ENCODE assay signal across 8 mouse cellular contexts in genomic region chr4:33924234-33924888, GRCm38 (mm10). TPM values are rescaled to one million over a fixed set of nuclear protein-coding genes. Genes with fewer than 3 reads are reported as not detected.
A peak's percentile ranks its signal among the peaks of the same experiment; 100 is the strongest.
DNase-seq lines count a peak whose midpoint lies in the region; ATAC-seq and TF ChIP-seq lines count a peak whose summit lies in the region.

Gene Cnr1, plus strand, starts transcription at chr4:33924593.

- peak; percentile 90 for DNase-seq in cerebellum, adult 11 months
- peak; percentile 36 for DNase-seq in heart, postnatal 0 days (ENCODE audit: low spot score)
- DNase-seq in kidney, postnatal 25 days: peak; percentile 66 to 82
- peak; percentile 3 for DNase-seq in liver, embryonic 13.5 days
- DNase-seq in urinary bladder, postnatal 25 days (ENCODE audit: low spot score): peak; percentile 58

- peak within 1 kb of the TSS; percentile 89 for H3K4me3 ChIP-seq in forebrain, embryonic 15.5 days
- peak within 1 kb of the TSS; percentile 55 for H3K4me3 ChIP-seq in heart, postnatal 0 days (ENCODE audit: low read depth, low read length)
- H3K4me3 ChIP-seq in liver, embryonic 13.5 days (replicated peaks): peak within 1 kb of the TSS; percentile 49
- H3K4me3 ChIP-seq in neural tube, embryonic 12.5 days: peak within 1 kb of the TSS; percentile 68

- peak within 1 kb of the TSS; percentile 98 for H3K9ac ChIP-seq in forebrain, embryonic 15.5 days (replicated peaks)
- 0 out of 2 replicates have a peak within 1 kb of the TSS, but pooled peaks have one; percentile 13 for H3K9ac ChIP-seq in heart, postnatal 0 days (replicated peaks; ENCODE audit: low read depth, low read length)
- H3K9ac ChIP-seq in liver, embryonic 13.5 days: 0 out of 2 replicates have a peak within 1 kb of the TSS, but pooled peaks have one; percentile 9
- peak within 1 kb of the TSS; percentile 89 for H3K9ac ChIP-seq in neural tube, embryonic 12.5 days

- peak within 1 kb of the TSS; percentile 97 for H3K27ac ChIP-seq in forebrain, embryonic 15.5 days (replicated peaks)
- H3K27ac ChIP-seq in heart, postnatal 0 days (ENCODE audit: low read depth): no peak within 1 kb of the TSS
- H3K27ac ChIP-seq in liver, embryonic 13.5 days: no peak within 1 kb of the TSS
- H3K27ac ChIP-seq in neural tube, embryonic 12.5 days: peak within 1 kb of the TSS; percentile 87

- peak within 1 kb of the TSS; percentile 95 for H3K4me2 ChIP-seq in forebrain, embryonic 15.5 days (replicated peaks)
- H3K4me2 ChIP-seq in heart, postnatal 0 days (ENCODE audit: low read depth, low read length): peak within 1 kb of the TSS; percentile 85
- peak within 1 kb of the TSS; percentile 67 for H3K4me2 ChIP-seq in liver, embryonic 13.5 days
- peak within 1 kb of the TSS; percentile 95 for H3K4me2 ChIP-seq in neural tube, embryonic 12.5 days (replicated peaks)

- no peaks in the 10 kb centered on the region for H3K27me3 ChIP-seq in forebrain, embryonic 15.5 days
- peaks cover 64% of the 10 kb centered on the region for H3K27me3 ChIP-seq in heart, postnatal 0 days (ENCODE audit: control insufficient read depth, insufficient read depth, low read length)
- peaks cover 56% of the 10 kb centered on the region for H3K27me3 ChIP-seq in liver, embryonic 13.5 days
- peaks cover 24% of the 10 kb centered on the region for H3K27me3 ChIP-seq in neural tube, embryonic 12.5 days (replicated peaks)

- no peak for TF ChIP-seq CTCF in heart, postnatal 0 days (IDR thresholded peaks at IDR 0.05; ENCODE audit: low read depth)

- under 1% methylated on average over 74 of the region's 77 CpGs for WGBS in forebrain, embryonic 15.5 days
- WGBS in heart, postnatal 0 days: under 1% methylated on average over 70 of the region's 77 CpGs
- under 1% methylated on average over 60 of the region's 77 CpGs for WGBS in liver, embryonic 13.5 days (ENCODE audit: insufficient replicate concordance)
- WGBS in neural tube, embryonic 12.5 days: under 1% methylated on average over 57 of the region's 77 CpGs

- TF ChIP-seq EP300 in heart, postnatal 0 days (IDR thresholded peaks at IDR 0.05; ENCODE audit: low read depth): no peak

- ATAC-seq in CD4-positive, CD25-positive, alpha-beta regulatory T cell, adult 4 months: peak; percentile 53
- peak; percentile 94 for ATAC-seq in forebrain, embryonic 15.5 days (replicated peaks)
- ATAC-seq in heart, postnatal 0 days (ENCODE audit: insufficient read depth, low read depth): peak; percentile 93
- ATAC-seq in liver, embryonic 13.5 days (ENCODE audit: low read depth): peak; percentile 86
- ATAC-seq in neural tube, embryonic 12.5 days (ENCODE audit: low FRiP score, low read depth): peak; percentile 91

- H3K36me3 ChIP-seq in forebrain, embryonic 15.5 days: no peaks in the 10 kb centered on the region
- H3K36me3 ChIP-seq in heart, postnatal 0 days (replicated peaks; ENCODE audit: control insufficient read depth, insufficient read depth, low read length): no peaks in the 10 kb centered on the region
- H3K36me3 ChIP-seq in liver, embryonic 13.5 days: no peaks in the 10 kb centered on the region
- no peaks in the 10 kb centered on the region for H3K36me3 ChIP-seq in neural tube, embryonic 12.5 days

- no peaks in the 10 kb centered on the region for H3K9me3 ChIP-seq in forebrain, embryonic 15.5 days
- H3K9me3 ChIP-seq in heart, postnatal 0 days (replicated peaks; ENCODE audit: control insufficient read depth, low read length): no peaks in the 10 kb centered on the region
- H3K9me3 ChIP-seq in liver, embryonic 13.5 days (replicated peaks): no peaks in the 10 kb centered on the region
- no peaks in the 10 kb centered on the region for H3K9me3 ChIP-seq in neural tube, embryonic 12.5 days

- H3K4me1 ChIP-seq in forebrain, embryonic 15.5 days: peaks cover 21% of the 10 kb centered on the region
- no peaks in the 10 kb centered on the region for H3K4me1 ChIP-seq in heart, postnatal 0 days (ENCODE audit: control insufficient read depth, insufficient read depth)
- peaks cover 9% of the 10 kb centered on the region; the same call in 1 of the 2 replicates for H3K4me1 ChIP-seq in liver, embryonic 13.5 days (replicated peaks)
- H3K4me1 ChIP-seq in neural tube, embryonic 12.5 days: peaks cover 7% of the 10 kb centered on the region; the same call in 1 of the 2 replicates

RNA-seq across cellular contexts. Expression of gene Cnr1, which starts in this region (rescaled TPM):
- not detected for polyA plus RNA-seq in CD4-positive, CD25-positive, alpha-beta regulatory T cell, adult 4 months (2017; shearing (Covaris generic))
- polyA plus RNA-seq in forebrain, embryonic 15.5 days (2015; fragmentation: Nextera tagmentation; extraction: Ambion mirVana): 71.3 and 75.5 TPM in 2 replicates
- total RNA-seq in heart, postnatal 0 days (2014; rRNA removed; ENCODE audit: low replicate concordance): 0.39 TPM in 1 of 2 replicates, not detected in the other
- polyA plus RNA-seq in heart, postnatal 0 days (2015; fragmentation: Nextera tagmentation; extraction: Ambion mirVana): 0.05 TPM in 1 of 2 replicates, not detected in the other
- 0.12 and 0.16 TPM in 2 replicates for polyA plus RNA-seq in liver, embryonic 13.5 days (2015; fragmentation: Nextera tagmentation; extraction: Ambion mirVana)
- polyA plus RNA-seq in neural tube, embryonic 12.5 days (2016; fragmentation: Nextera tagmentation; extraction: Ambion mirVana): 31.9 and 33.9 TPM in 2 replicates

Comparison
In these comparisons a context has a peak if more than half of its experiments do, and no peak if none do; other contexts are left out.
1. RNA of gene Cnr1 (polyA plus RNA-seq): 71.3 to 75.5 TPM in forebrain, embryonic 15.5 days and 31.9 to 33.9 TPM in neural tube, embryonic 12.5 days; 0.12 to 0.16 TPM in liver, embryonic 13.5 days, 0.05 TPM in heart, postnatal 0 days and not detected in CD4-positive, CD25-positive, alpha-beta regulatory T cell, adult 4 months; every median in the first group is over 10 times any median in the second.
2. Peak in ATAC-seq in CD4-positive, CD25-positive, alpha-beta regulatory T cell, adult 4 months; RNA of the gene not detected or under 1 TPM.
3. Peak in DNase-seq, ATAC-seq, H3K4me3 ChIP-seq, H3K9ac ChIP-seq and H3K4me2 ChIP-seq in heart, postnatal 0 days; RNA of the gene not detected or under 1 TPM.
4. Peak in DNase-seq, ATAC-seq, H3K4me3 ChIP-seq, H3K9ac ChIP-seq and H3K4me2 ChIP-seq in liver, embryonic 13.5 days; RNA of the gene not detected or under 1 TPM.
5. DNase-seq: peak in every context shown above with its lines; median percentile 90 in cerebellum, adult 11 months; 74 in kidney, postnatal 25 days; 58 in urinary bladder, postnatal 25 days; 36 in heart, postnatal 0 days; 3 in liver, embryonic 13.5 days.
6. H3K27ac ChIP-seq: peak in forebrain, embryonic 15.5 days (single experiment) and neural tube, embryonic 12.5 days (single experiment); none in heart, postnatal 0 days (single experiment) and liver, embryonic 13.5 days (single experiment).
7. H3K9ac ChIP-seq: peak in every context shown above with its lines; median percentile 98 in forebrain, embryonic 15.5 days; 89 in neural tube, embryonic 12.5 days; 13 in heart, postnatal 0 days; 9 in liver, embryonic 13.5 days.
8. Peak in every context shown above with its lines, with median percentiles within 50 percentile points of each other: ATAC-seq, H3K4me2 ChIP-seq and H3K4me3 ChIP-seq.